Mouse (Mus musculus) heart, postnatal 4 days (tissue): ENCODE measurements around the gene H2-Q4. TPM values are rescaled to one million over a fixed set of nuclear protein-coding genes. Genes with fewer than 3 reads are reported as not detected.
"Not testable (repeated sequence)": the region's sequence is repeated elsewhere in the genome, so short reads cannot be mapped to it uniquely, and the experiment has no call there.

Experiments
- DNase-seq: peaks from one replicate; pipeline ENCODE4 v3.0.0; 2021
- total RNA-seq, 2 experiments: library from RNA; stranded (reverse); gene quantifications; 2 replicates each; pipeline ENCODE4 v1.2.3; 2021

H2-Q4 gene
- total RNA-seq, 2 experiments from 2014 or later = 8.0 TPM

DNA sequence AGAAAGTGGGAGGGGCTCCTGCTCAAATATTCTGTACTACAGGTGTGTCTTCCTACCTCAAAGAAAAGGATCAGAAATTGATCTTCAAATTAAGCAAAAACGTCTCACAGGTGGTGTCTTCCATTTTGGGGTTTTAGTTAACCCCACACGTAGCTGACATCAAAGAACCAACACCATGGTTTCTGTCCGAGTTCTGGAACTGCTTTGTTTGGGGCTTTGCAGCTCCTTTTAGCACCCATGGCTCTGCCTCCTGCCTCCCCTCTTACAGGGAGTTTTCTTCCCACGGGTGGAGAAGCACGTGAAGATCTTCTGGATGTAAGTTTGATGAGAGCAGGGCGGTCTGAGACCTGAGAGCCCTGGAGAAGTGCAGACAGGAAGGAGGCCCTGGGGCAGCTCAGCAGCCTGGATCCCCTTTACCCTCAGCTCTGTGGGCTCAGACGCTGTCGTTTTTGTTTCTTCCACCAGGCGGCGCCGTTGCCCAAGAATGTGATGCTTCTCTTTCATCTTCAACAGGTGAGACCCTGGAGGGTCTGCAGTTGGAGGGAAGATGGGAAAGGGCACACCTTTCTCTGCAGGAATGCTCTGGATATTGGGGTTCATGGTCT lies 40.9 kb downstream of the H2-Q4 start:
- DNase-seq = not testable (repeated sequence)

GRCm38 (mm10) chr17:35421331-35421730 lies 41.9 kb downstream of the H2-Q4 start:
- not testable (repeated sequence) for DNase-seq

GRCm38 (mm10) chr17:35422360-35422759 lies 42.9 kb downstream of the H2-Q4 start:
- not testable (repeated sequence) for DNase-seq

GRCm38 (mm10) chr17:35423131-35423810 lies 43.9 kb downstream of the H2-Q4 start:
- not testable (repeated sequence) for DNase-seq

GRCm38 (mm10) chr17:35424106-35424505 lies 44.7 kb downstream of the H2-Q4 start:
- not testable (repeated sequence) for DNase-seq

DNA sequence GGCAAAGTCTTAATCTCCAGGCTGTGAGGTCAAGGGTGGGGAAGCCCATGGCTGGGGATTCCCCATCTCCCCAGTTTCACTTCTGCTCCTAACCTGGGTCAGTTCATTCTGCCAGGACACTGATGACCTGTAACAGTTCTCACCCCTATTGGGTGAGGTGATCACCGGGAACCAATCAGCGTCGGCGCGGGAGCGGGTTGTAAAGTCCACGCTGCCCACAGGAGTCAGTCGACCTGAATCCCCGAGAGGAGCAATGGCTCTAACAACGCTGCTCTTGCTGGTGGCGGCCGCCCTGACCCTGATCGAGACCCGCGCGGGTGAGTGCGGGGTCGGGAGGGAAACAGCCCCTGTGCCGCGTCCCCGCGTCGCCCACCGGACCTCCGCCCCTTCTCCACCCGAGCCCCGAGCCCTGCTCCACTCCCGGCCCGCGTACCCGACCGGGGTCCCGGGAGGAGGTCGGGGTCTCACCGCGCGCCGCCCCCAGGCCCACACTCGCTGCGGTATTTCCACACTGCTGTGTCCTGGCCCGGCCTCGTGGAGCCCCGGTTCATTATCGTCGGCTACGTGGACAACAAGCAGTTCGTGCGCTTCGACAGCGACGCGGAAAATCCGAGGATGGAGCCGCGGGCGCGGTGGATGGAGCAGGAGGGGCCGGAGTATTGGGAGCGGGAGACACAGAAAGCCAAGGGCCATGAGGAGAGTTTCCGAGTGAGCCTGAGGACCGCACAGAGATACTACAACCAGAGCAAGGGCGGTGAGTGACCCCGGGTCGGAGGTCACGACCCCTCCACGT lies 45.4 kb downstream of the H2-Q4 start, which contains the start of gene H2-Q6:
Gene H2-Q6 (plus strand): TSS at position 227 of the 793 bp plus-strand sequence.
- DNase-seq = peak; percentile 59

GRCm38 (mm10) chr17:35425474-35425873 lies 46.1 kb downstream of the H2-Q4 start:
- DNase-seq = not testable (repeated sequence)

GRCm38 (mm10) chr17:35428883-35429282 lies 49.5 kb downstream of the H2-Q4 start:
- not testable (repeated sequence) for DNase-seq

DNA sequence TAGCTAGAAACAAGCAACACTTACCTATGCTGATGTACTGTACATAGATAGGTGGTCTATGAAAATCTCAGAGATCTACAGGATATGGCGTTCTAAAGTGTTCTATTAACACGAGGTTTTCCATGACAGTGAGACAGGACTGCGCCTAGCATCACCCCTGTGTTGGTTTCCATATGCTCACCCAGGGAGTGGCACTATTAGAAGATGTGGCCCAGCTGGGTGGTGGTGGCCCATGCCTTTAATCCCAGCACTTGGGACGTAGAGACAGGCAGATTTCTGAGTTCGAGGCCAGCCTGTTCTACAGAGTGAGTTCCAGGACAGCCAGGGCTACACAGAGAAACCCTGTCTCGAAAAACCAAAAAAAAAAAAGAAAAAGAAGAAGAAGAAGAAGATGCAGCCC lies 51.3 kb downstream of the H2-Q4 start:
- DNase-seq = not testable (repeated sequence)

- DNase-seq = not testable (repeated sequence)
Measured at GRCm38 (mm10) chr17:35432167-35432566, 52.8 kb downstream of the H2-Q4 start.

GRCm38 (mm10) chr17:35434836-35435235 lies 55.4 kb downstream of the H2-Q4 start:
- not testable (repeated sequence) for DNase-seq

Other genes starting within 250 kb of the H2-Q4 start
- not detected for gene Apom, start 247.6 kb upstream of the H2-Q4 start, total RNA-seq
- 100 to 1,000 TPM; 318 to 321 TPM for gene Bag6, start 244.4 kb upstream of the H2-Q4 start, total RNA-seq
- gene Prrc2a, start 214.7 kb upstream of the H2-Q4 start, total RNA-seq = 100 to 1,000 TPM; 248 to 251 TPM
- 1 to 10 TPM; 2.9 to 3.4 TPM for gene Aif1, start 203.5 kb upstream of the H2-Q4 start, total RNA-seq
- 1 to 10 TPM; 4.2 to 4.8 TPM for gene Lst1, start 191.2 kb upstream of the H2-Q4 start, total RNA-seq
- gene Ltb, start 185.2 kb upstream of the H2-Q4 start, total RNA-seq = 1 to 10 TPM in 1 of 2 experiments, under 1 TPM in 1; 0.81 to 1.0 TPM
- 1 to 10 TPM in 1 of 2 experiments, under 1 TPM in 1; 0.76 to 1.3 TPM for gene Tnf, start 177.6 kb upstream of the H2-Q4 start, total RNA-seq
- under 1 TPM; 0.26 to 0.32 TPM for gene Lta, start 174.3 kb upstream of the H2-Q4 start, total RNA-seq
- gene Gm16181, start 158.8 kb upstream of the H2-Q4 start, total RNA-seq = under 1 TPM in 1 of 2 experiments, not detected in 1; 0.52 TPM
- gene Atp6v1g2, start 146.0 kb upstream of the H2-Q4 start, total RNA-seq = 1 to 10 TPM; 8.0 to 9.3 TPM
- 10 to 100 TPM; 10.8 to 11.0 TPM for gene Nfkbil1, start 143.8 kb upstream of the H2-Q4 start, total RNA-seq
- gene Ddx39b, start 137.9 kb upstream of the H2-Q4 start, total RNA-seq = 100 to 1,000 TPM; 221 to 230 TPM
- gene H2-D1, start 116.9 kb upstream of the H2-Q4 start, total RNA-seq = 10 to 100 TPM; 45.9 to 50.4 TPM
- under 1 TPM; 0.43 to 0.55 TPM for gene H2-Q1, start 59.2 kb upstream of the H2-Q4 start, total RNA-seq
- under 1 TPM; 0.64 to 0.77 TPM for gene H2-Q2, start 37.4 kb upstream of the H2-Q4 start, total RNA-seq
- under 1 TPM; 0.21 to 0.52 TPM for gene H2-Q6, start 45.2 kb downstream of the H2-Q4 start, total RNA-seq
- gene H2-Q7, start 59.5 kb downstream of the H2-Q4 start, total RNA-seq = under 1 TPM; 0.69 to 0.92 TPM
- under 1 TPM; 0.19 to 0.36 TPM for gene H2-Q10, start 90.5 kb downstream of the H2-Q4 start, total RNA-seq
- not detected for gene Pou5f1, start 126.4 kb downstream of the H2-Q4 start, total RNA-seq
- 10 to 100 TPM; 41.1 to 44.2 TPM for gene Tcf19, start 137.2 kb downstream of the H2-Q4 start, total RNA-seq
- 10 to 100 TPM; 11.0 to 12.5 TPM for gene Cchcr1, start 137.5 kb downstream of the H2-Q4 start, total RNA-seq
- not detected for gene Psors1c2, start 153.6 kb downstream of the H2-Q4 start, total RNA-seq
- gene Cdsn, start 172.5 kb downstream of the H2-Q4 start, total RNA-seq = under 1 TPM; 0.16 to 0.26 TPM
- not detected for gene 2300002M23Rik, start 187.8 kb downstream of the H2-Q4 start, total RNA-seq
- gene Sfta2, start 221.9 kb downstream of the H2-Q4 start, total RNA-seq = not detected
- gene Gm9573, start 247.0 kb downstream of the H2-Q4 start, total RNA-seq = not detected